Mouse (Mus musculus) lung, postnatal 14 days (tissue): Measurements from ENCODE around the gene Gbf1.

Experiments
- DNase-seq: peaks from one replicate; pipeline ENCODE4 v3.0.0; 2021

The Gbf1 gene

GRCm38 (mm10) chr19:46332721-46333339 lies 180.5 kb downstream of the Gbf1 start:
- DNase-seq, result no peak

GRCm38 (mm10) chr19:46333906-46334305 lies 181.6 kb downstream of the Gbf1 start:
- DNase-seq, result no peak
